Mouse (Mus musculus): ENCODE measurements around the gene Sap30bp.

- TF ChIP-seq POLR2A (IDR thresholded peaks at IDR 0.05; ENCODE audit: borderline replicate concordance, extremely low read depth, insufficient read depth, insufficient read length, poor library complexity, severe bottlenecking) (no peak), CTCF (IDR thresholded peaks at IDR 0.05; ENCODE audit: borderline replicate concordance, extremely low read depth, insufficient read depth, insufficient read length) (no peak)
Observed at GRCm38 (mm10) chr11:116010948-116011347, 77.9 kb downstream of the Sap30bp start.
